Mouse (Mus musculus): ENCODE measurements around the gene Hpca. TPM values are rescaled to one million over a fixed set of nuclear protein-coding genes. Genes with fewer than 3 reads are reported as not detected.

The Hpca gene
- polyA plus RNA-seq, 1 experiment from 2014 or later: 0.51 TPM

- WGBS: 52% methylated on average over 14 of the region's 14 CpGs
- no peak for ATAC-seq
- DNase-seq (ENCODE audit: low spot score): no peak
- H3K36me3 ChIP-seq (ENCODE audit: insufficient read depth, low read length): no peaks in the 10 kb centered on the region
- peaks cover 15% of the 10 kb centered on the region; the same call in 1 of the 2 replicates for H3K27me3 ChIP-seq (replicated peaks; ENCODE audit: insufficient read depth, low read length)
- TF ChIP-seq CTCF (IDR thresholded peaks at IDR 0.05): no peak
- TF ChIP-seq EP300 (IDR thresholded peaks at IDR 0.05): no peak
- H3K9ac ChIP-seq (replicated peaks; ENCODE audit: low read depth): no peak overlapping the region
- H3K9me3 ChIP-seq (ENCODE audit: low read length): no peaks in the 10 kb centered on the region
- peak overlapping the region; percentile 49 for H3K4me3 ChIP-seq (ENCODE audit: low read depth, low read length)
- no peak overlapping the region for H3K27ac ChIP-seq (ENCODE audit: low read length)
- 0 out of 2 replicates have a peak, but pooled peaks cover 9% of the 10 kb centered on the region for H3K4me1 ChIP-seq (ENCODE audit: insufficient read depth, low read depth, low read length)
- H3K4me2 ChIP-seq (replicated peaks; ENCODE audit: low read depth, low read length): peak overlapping the region; percentile 89
Observed at GRCm38 (mm10) chr4:129137392-129138321, 15.8 kb upstream of the Hpca start.

GRCm38 (mm10) chr4:129136579-129137391, 14.9 kb upstream of the Hpca start, which contains the start of gene Fndc5:
TSS of gene Fndc5 (plus strand) at chr4:129136999.
- WGBS: under 1% methylated on average over 34 of the region's 80 CpGs
- TF ChIP-seq CTCF (IDR thresholded peaks at IDR 0.05): no peak
- Histone ChIP-seq H3K36me3 (ENCODE audit: insufficient read depth, low read length) (no peaks in the 10 kb centered on the region), H3K27me3 (replicated peaks; ENCODE audit: insufficient read depth, low read length) (peaks cover 15% of the 10 kb centered on the region; the same call in 1 of the 2 replicates), H3K9me3 (ENCODE audit: low read length) (no peaks in the 10 kb centered on the region), H3K4me1 (ENCODE audit: insufficient read depth, low read depth, low read length) (0 out of 2 replicates have a peak, but pooled peaks cover 9% of the 10 kb centered on the region), H3K4me3 (ENCODE audit: low read depth, low read length) (peak within 1 kb of the TSS; percentile 49), H3K9ac (replicated peaks; ENCODE audit: low read depth) (peak within 1 kb of the TSS; percentile 29; the same call in 1 of the 2 replicates), H3K4me2 (replicated peaks; ENCODE audit: low read depth, low read length) (peak within 1 kb of the TSS; percentile 89), H3K27ac (ENCODE audit: low read length) (no peak within 1 kb of the TSS)
- peak; percentile 42 for ATAC-seq
- DNase-seq (ENCODE audit: low spot score): no peak

DNA sequence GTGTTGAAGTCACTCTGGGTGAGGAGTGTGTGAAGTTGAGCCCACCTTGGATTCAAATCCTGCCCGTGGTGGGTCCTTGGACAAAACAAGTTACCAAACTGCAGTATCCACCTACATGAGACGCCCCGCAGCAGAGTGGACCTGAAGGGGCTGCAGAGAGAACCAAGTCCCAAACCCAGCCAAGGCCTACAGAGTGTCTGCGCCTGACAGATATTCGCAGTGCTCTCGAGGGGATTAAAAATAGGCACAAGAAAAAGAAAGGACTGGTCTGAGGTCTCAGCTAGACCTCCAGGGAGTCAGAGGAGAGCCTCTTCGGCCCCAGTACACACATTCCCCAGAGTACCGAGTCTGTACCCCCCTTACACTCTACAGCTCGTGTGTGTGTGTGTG, 14.3 kb upstream of the Hpca start:
- 31% methylated on average over 9 of the region's 9 CpGs for WGBS
- no peak overlapping the region for H3K9ac ChIP-seq (replicated peaks; ENCODE audit: low read depth)
- H3K4me2 ChIP-seq (replicated peaks; ENCODE audit: low read depth, low read length): peak overlapping the region; percentile 89
- DNase-seq (ENCODE audit: low spot score) (no peak), ATAC-seq (no peak)
- H3K27me3 ChIP-seq (replicated peaks; ENCODE audit: insufficient read depth, low read length): peaks cover 15% of the 10 kb centered on the region; the same call in 1 of the 2 replicates
- H3K36me3 ChIP-seq (ENCODE audit: insufficient read depth, low read length): no peaks in the 10 kb centered on the region
- no peak overlapping the region for H3K27ac ChIP-seq (ENCODE audit: low read length)
- no peaks in the 10 kb centered on the region for H3K9me3 ChIP-seq (ENCODE audit: low read length)
- H3K4me1 ChIP-seq (ENCODE audit: insufficient read depth, low read depth, low read length): 0 out of 2 replicates have a peak, but pooled peaks cover 9% of the 10 kb centered on the region
- peak overlapping the region; percentile 49 for H3K4me3 ChIP-seq (ENCODE audit: low read depth, low read length)
- TF ChIP-seq EP300 (IDR thresholded peaks at IDR 0.05): no peak
- no peak for TF ChIP-seq CTCF (IDR thresholded peaks at IDR 0.05)

DNA sequence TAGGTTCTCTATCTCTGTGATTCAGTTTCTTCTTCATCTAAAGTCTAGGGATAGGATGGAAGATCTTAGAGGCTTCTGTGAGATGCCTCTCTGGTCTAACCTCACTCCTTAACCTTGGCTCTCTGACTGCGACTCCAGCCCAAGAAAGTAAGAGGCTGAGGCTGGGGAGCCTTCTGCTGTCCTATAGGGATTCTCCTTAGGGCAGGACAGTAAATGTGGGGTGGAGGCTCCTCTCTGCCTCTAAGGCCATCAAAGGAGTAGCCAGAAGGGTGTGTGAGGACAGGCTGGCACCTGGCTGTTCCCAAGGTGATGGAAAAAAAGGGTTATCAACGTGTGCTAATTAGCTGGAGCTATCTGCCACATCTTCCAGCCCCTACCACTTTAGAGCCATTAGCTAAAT, 13.8 kb upstream of the Hpca start:
- H3K9ac ChIP-seq (replicated peaks; ENCODE audit: low read depth): no peak overlapping the region
- whole genome bisulfite sequencing: 55% methylated on average over 2 of the region's 2 CpGs
- H3K27ac ChIP-seq (ENCODE audit: low read length): no peak overlapping the region
- no peaks in the 10 kb centered on the region for H3K36me3 ChIP-seq (ENCODE audit: insufficient read depth, low read length)
- peaks cover 15% of the 10 kb centered on the region; the same call in 1 of the 2 replicates for H3K27me3 ChIP-seq (replicated peaks; ENCODE audit: insufficient read depth, low read length)
- H3K9me3 ChIP-seq (ENCODE audit: low read length): no peaks in the 10 kb centered on the region
- no peak overlapping the region for H3K4me2 ChIP-seq (replicated peaks; ENCODE audit: low read depth, low read length)
- peaks cover 13% of the 10 kb centered on the region; the same call in 1 of the 2 replicates for H3K4me1 ChIP-seq (ENCODE audit: insufficient read depth, low read depth, low read length)
- H3K4me3 ChIP-seq (ENCODE audit: low read depth, low read length): no peak overlapping the region
- ATAC-seq (no peak), DNase-seq (ENCODE audit: low spot score) (no peak)
- TF ChIP-seq EP300 (IDR thresholded peaks at IDR 0.05) (no peak), CTCF (IDR thresholded peaks at IDR 0.05) (no peak)

- Histone ChIP-seq H3K9me3 (ENCODE audit: low read length) (no peaks in the 10 kb centered on the region), H3K4me1 (ENCODE audit: insufficient read depth, low read depth, low read length) (peaks cover 17% of the 10 kb centered on the region; the same call in 1 of the 2 replicates), H3K27ac (ENCODE audit: low read length) (no peak overlapping the region), H3K4me2 (replicated peaks; ENCODE audit: low read depth, low read length) (peak overlapping the region; percentile 36), H3K27me3 (replicated peaks; ENCODE audit: insufficient read depth, low read length) (peaks cover 15% of the 10 kb centered on the region; the same call in 1 of the 2 replicates), H3K36me3 (ENCODE audit: insufficient read depth, low read length) (no peaks in the 10 kb centered on the region), H3K4me3 (ENCODE audit: low read depth, low read length) (no peak overlapping the region), H3K9ac (replicated peaks; ENCODE audit: low read depth) (no peak overlapping the region)
- 0 out of 2 replicates have a peak, but pooled peaks have one; percentile 47 for ATAC-seq
- peak; percentile 75 for DNase-seq (ENCODE audit: low spot score)
- 8% methylated on average over 15 of the region's 15 CpGs for WGBS
- peak; percentile 89 for TF ChIP-seq CTCF (IDR thresholded peaks at IDR 0.05)
- no peak for TF ChIP-seq EP300 (IDR thresholded peaks at IDR 0.05)
Observed at GRCm38 (mm10) chr4:129134799-129135585, 13.2 kb upstream of the Hpca start.
